Mouse (Mus musculus) left cerebral cortex, adult 11 months (tissue): ENCODE measurements at regions not wholly inside any gene's neighbourhood (a gene's known extent, or its start where the extent isn't known, plus 50 kb on each side); places are given as distances from the start of the nearest gene placed in this dataset.

Experiments
- DNase-seq: peaks from one replicate; pipeline ENCODE4 v3.0.0; 2022; ENCODE audit warnings: low spot score

GRCm38 (mm10) chr17:83136267-83136666 lies 78.8 kb upstream of the Pkdcc start:
- DNase-seq, result no peak

GRCm38 (mm10) chr17:83137720-83138119 lies 77.4 kb upstream of the Pkdcc start:
- no peak for DNase-seq

GRCm38 (mm10) chr17:83138493-83139417 lies 76.3 kb upstream of the Pkdcc start:
- DNase-seq, result no peak

GRCm38 (mm10) chr17:83148371-83148929 lies 66.6 kb upstream of the Pkdcc start:
- DNase-seq, result no peak

- no peak for DNase-seq
These were observed 65.8 kb upstream of the Pkdcc start for GRCm38 (mm10) chr17:83149336-83149735.

GRCm38 (mm10) chr17:83155106-83155505 lies 60.0 kb upstream of the Pkdcc start:
- no peak for DNase-seq

- DNase-seq, result no peak
These were observed 58.4 kb upstream of the Pkdcc start for GRCm38 (mm10) chr17:83156682-83157081.

- no peak for DNase-seq
These were observed 57.0 kb upstream of the Pkdcc start for GRCm38 (mm10) chr17:83158053-83158452.

GRCm38 (mm10) chr17:83158652-83159051 lies 56.4 kb upstream of the Pkdcc start:
- DNase-seq, result no peak

GRCm38 (mm10) chr17:83159634-83160033 lies 55.5 kb upstream of the Pkdcc start:
- no peak for DNase-seq

GRCm38 (mm10) chr17:83160296-83160695 lies 54.8 kb upstream of the Pkdcc start:
- DNase-seq, result no peak

GRCm38 (mm10) chr17:83161731-83162130 lies 53.4 kb upstream of the Pkdcc start:
- DNase-seq, result no peak

- no peak for DNase-seq
These were observed 51.0 kb upstream of the Pkdcc start for GRCm38 (mm10) chr17:83163952-83164560.

GRCm38 (mm10) chr17:83164728-83165127 lies 50.4 kb upstream of the Pkdcc start:
- DNase-seq, result no peak

- DNase-seq, result no peak
These were observed 50.0 kb upstream of the Pkdcc start for GRCm38 (mm10) chr17:83165140-83165539.
